Mouse (Mus musculus): Measurements from ENCODE around the gene Rps6. TPM values are rescaled to one million over a fixed set of nuclear protein-coding genes. Genes with fewer than 3 reads are reported as not detected.
A peak's percentile ranks its signal among the peaks of the same experiment; 100 is the strongest.

Gene Rps6
- polyA plus RNA-seq (2012; fragmentation: generic; extraction: Trizol), result 2,131 TPM

DNA sequence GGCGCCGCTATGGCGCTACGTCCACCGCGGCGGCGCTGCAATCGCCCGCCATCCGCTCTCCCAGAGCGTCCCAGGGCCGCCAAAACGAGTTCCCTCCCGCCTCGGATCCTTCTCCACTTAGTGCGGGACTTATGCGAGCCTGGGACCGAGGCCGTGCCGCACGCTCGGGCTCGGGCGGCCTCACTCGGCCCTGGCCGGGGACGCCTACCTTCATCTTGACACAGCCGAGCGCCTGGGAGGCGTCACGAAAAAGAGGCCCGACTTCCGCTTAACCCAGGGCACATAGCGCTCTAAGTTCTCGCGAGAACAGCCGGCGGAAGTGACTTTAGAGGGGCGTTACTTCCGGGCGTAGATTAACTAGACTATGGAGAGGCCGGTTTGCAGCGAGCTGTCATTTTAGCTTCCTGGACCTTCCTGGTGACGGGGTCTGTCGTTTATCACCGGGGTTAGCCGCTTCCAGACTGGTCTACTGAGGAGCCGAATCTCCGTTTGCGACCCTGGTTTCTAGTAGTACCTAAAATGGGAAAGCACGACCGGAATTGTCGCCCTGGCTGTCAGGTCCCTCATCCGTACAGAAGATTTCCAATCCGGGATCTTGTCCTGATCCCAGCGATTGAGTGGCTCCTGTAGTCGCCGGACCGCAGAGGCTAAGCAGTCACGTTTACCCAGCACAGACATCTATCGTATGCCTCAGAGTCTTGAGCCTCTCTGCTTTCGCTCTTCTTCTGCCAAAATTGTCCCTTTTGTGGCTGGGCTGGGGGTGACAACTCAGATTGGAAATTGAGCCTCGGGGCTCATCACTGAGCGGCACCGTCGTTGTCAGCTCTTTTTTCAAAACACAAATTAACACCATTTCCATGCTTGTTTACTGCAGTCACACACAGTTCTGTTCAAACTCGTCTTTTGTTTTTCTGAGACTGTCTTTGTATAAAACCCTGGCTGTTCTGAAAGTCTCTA lies at the start of gene Rps6:
Gene Rps6, minus strand, starts transcription at position 300 of the 957 bp plus-strand sequence.
- peaks cover 24% of the 10 kb centered on the region for H3K36me3 ChIP-seq (ENCODE audit: control insufficient read depth, insufficient read depth)
- peak within 1 kb of the TSS; percentile 32 for H3ac ChIP-seq (ENCODE audit: control insufficient read depth, insufficient read length)
- peak within 1 kb of the TSS; percentile 94 for H3K4me2 ChIP-seq (ENCODE audit: low read depth)
- TF ChIP-seq SRF (IDR thresholded peaks at IDR 0.05; ENCODE audit: control insufficient read depth, insufficient read length, low read depth) (no peak), MAX (IDR thresholded peaks at IDR 0.05; ENCODE audit: low read depth) (peak; percentile 80), POLR2A (IDR thresholded peaks at IDR 0.05; ENCODE audit: insufficient read length, low read depth) (peak; percentile 86), MYOG (IDR thresholded peaks at IDR 0.05; ENCODE audit: control insufficient read depth in 1 of 3, insufficient read depth in 1 of 3, insufficient read length in 2 of 3, low read depth in 2 of 3) (no peak), POLR2AphosphoS2 (IDR thresholded peaks at IDR 0.05; ENCODE audit: insufficient read length, low read depth) (peak; percentile 89)
- peak within 1 kb of the TSS; percentile 74 for H3K4me3 ChIP-seq
- H3K79me2 ChIP-seq (ENCODE audit: control insufficient read depth, insufficient read depth), result peaks cover 23% of the 10 kb centered on the region
- H3K27me3 ChIP-seq (ENCODE audit: control insufficient read depth, insufficient read depth, insufficient read length), result peaks cover 3% of the 10 kb centered on the region

DNA sequence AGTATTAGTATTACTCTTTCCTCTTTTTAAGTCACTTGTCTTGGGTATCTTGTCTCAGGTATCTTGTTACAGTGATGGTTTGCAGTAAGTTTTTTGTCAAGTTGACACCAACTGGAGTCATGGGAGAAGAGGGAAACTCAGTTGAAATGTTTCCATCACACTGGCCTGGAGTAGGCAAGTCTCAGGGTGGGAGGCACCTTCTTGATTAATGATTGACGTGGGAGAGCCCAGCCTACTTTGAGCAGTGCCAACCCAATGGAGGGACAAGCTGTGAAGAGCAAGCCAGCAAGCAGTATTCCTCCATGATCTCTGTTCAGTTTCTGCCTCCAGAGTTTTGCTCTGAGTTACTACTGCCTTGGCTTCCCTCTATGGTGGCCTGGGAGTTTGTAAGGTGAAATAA lies 48.7 kb upstream of the Rps6 start:
- TF ChIP-seq SRF (IDR thresholded peaks at IDR 0.05; ENCODE audit: control insufficient read depth, insufficient read length, low read depth) (no peak), TCF12 (IDR thresholded peaks at IDR 0.05; ENCODE audit: insufficient read depth, poor library complexity, severe bottlenecking) (no peak), CEBPB (IDR thresholded peaks at IDR 0.05; ENCODE audit: insufficient read depth, poor library complexity, severe bottlenecking) (no peak), E2F4 (IDR thresholded peaks at IDR 0.05; ENCODE audit: insufficient read depth) (no peak), MYOD1 (IDR thresholded peaks at IDR 0.05; ENCODE audit: control insufficient read depth in 1 of 3, insufficient read length in 2 of 3, low read depth in 2 of 3) (no peak), TCF3 (IDR thresholded peaks at IDR 0.05; ENCODE audit: insufficient read length, low read depth) (no peak), USF1 (IDR thresholded peaks at IDR 0.05; ENCODE audit: low read depth) (no peak), POLR2AphosphoS2 (IDR thresholded peaks at IDR 0.05; ENCODE audit: insufficient read length, low read depth) (no peak), POLR2A (IDR thresholded peaks at IDR 0.05; ENCODE audit: insufficient read length, low read depth) (no peak), MAX (IDR thresholded peaks at IDR 0.05; ENCODE audit: low read depth) (no peak), REST (IDR thresholded peaks at IDR 0.05; ENCODE audit: insufficient read depth, insufficient read length) (no peak), MYOG (IDR thresholded peaks at IDR 0.05; ENCODE audit: control insufficient read depth in 1 of 3, insufficient read depth in 1 of 3, insufficient read length in 2 of 3, low read depth in 2 of 3) (no peak)
- Histone ChIP-seq H3K36me3 (ENCODE audit: control insufficient read depth, insufficient read depth) (no peaks in the 10 kb centered on the region), H3K4me2 (ENCODE audit: low read depth) (no peak overlapping the region), H3K27me3 (ENCODE audit: control insufficient read depth, insufficient read depth, insufficient read length) (peaks cover 5% of the 10 kb centered on the region), H3K79me2 (ENCODE audit: control insufficient read depth, insufficient read depth) (no peaks in the 10 kb centered on the region), H3ac (ENCODE audit: control insufficient read depth, insufficient read length) (no peak overlapping the region), H3K4me3 (no peak overlapping the region)

DNA sequence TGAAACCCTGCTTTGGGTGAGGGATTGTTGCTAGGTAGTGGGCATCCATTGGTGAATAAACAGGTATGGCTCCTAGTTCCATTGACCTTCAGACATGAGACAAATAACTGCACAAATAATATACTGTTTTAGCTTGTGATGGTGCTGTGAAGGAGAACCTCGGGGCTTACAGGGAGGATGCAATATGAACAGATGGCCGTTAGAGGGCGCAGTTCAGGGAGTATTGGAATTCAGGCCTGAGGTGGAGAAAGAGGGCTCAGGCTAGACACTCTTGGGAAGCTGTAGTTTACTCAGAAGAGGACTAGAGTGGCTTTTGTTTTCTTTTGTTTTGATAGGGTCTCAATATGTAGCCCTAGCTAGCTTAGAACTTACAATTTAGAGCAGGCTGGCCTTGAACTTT lies 47.8 kb upstream of the Rps6 start:
- Histone ChIP-seq H3K27me3 (ENCODE audit: control insufficient read depth, insufficient read depth, insufficient read length) (peaks cover 5% of the 10 kb centered on the region), H3K79me2 (ENCODE audit: control insufficient read depth, insufficient read depth) (no peaks in the 10 kb centered on the region), H3ac (ENCODE audit: control insufficient read depth, insufficient read length) (no peak overlapping the region), H3K36me3 (ENCODE audit: control insufficient read depth, insufficient read depth) (no peaks in the 10 kb centered on the region), H3K4me3 (no peak overlapping the region), H3K4me2 (ENCODE audit: low read depth) (no peak overlapping the region)
- TF ChIP-seq TCF3 (IDR thresholded peaks at IDR 0.05; ENCODE audit: insufficient read length, low read depth) (no peak), MYOG (IDR thresholded peaks at IDR 0.05; ENCODE audit: control insufficient read depth in 1 of 3, insufficient read depth in 1 of 3, insufficient read length in 2 of 3, low read depth in 2 of 3) (no peak), MAX (IDR thresholded peaks at IDR 0.05; ENCODE audit: low read depth) (no peak), POLR2A (IDR thresholded peaks at IDR 0.05; ENCODE audit: insufficient read length, low read depth) (no peak), SRF (IDR thresholded peaks at IDR 0.05; ENCODE audit: control insufficient read depth, insufficient read length, low read depth) (no peak), REST (IDR thresholded peaks at IDR 0.05; ENCODE audit: insufficient read depth, insufficient read length) (no peak), TCF12 (IDR thresholded peaks at IDR 0.05; ENCODE audit: insufficient read depth, poor library complexity, severe bottlenecking) (no peak), USF1 (IDR thresholded peaks at IDR 0.05; ENCODE audit: low read depth) (no peak), CEBPB (IDR thresholded peaks at IDR 0.05; ENCODE audit: insufficient read depth, poor library complexity, severe bottlenecking) (no peak), POLR2AphosphoS2 (IDR thresholded peaks at IDR 0.05; ENCODE audit: insufficient read length, low read depth) (no peak), MYOD1 (IDR thresholded peaks at IDR 0.05; ENCODE audit: control insufficient read depth in 1 of 3, insufficient read length in 2 of 3, low read depth in 2 of 3) (no peak), E2F4 (IDR thresholded peaks at IDR 0.05; ENCODE audit: insufficient read depth) (no peak)

DNA sequence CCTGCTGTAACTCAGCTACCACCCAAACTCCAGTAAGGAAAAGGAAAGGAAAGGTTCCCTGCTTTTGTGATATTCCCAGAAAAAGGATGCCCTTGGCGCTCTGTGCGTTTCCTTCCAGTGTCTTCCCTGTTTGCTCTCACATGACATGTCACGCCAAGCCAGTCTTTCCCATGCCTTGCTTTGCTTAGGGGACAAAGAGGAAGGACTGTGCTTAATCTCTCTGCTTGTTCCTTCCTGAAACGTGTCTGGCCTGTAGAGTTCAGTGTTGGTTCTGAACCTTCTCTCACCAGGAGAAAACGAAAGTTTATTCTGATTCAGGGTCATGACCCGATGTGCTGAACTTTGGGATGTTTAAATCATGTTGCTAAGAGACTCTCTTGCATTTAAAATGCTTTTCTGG lies 45.1 kb upstream of the Rps6 start:
- TF ChIP-seq CEBPB (IDR thresholded peaks at IDR 0.05; ENCODE audit: insufficient read depth, poor library complexity, severe bottlenecking), result no peak
- no peak for TF ChIP-seq SRF (IDR thresholded peaks at IDR 0.05; ENCODE audit: control insufficient read depth, insufficient read length, low read depth)
- TF ChIP-seq POLR2A (IDR thresholded peaks at IDR 0.05; ENCODE audit: insufficient read length, low read depth), result no peak
- TF ChIP-seq E2F4 (IDR thresholded peaks at IDR 0.05; ENCODE audit: insufficient read depth), result no peak
- no peak for TF ChIP-seq TCF3 (IDR thresholded peaks at IDR 0.05; ENCODE audit: insufficient read length, low read depth)
- no peak for TF ChIP-seq MYOG (IDR thresholded peaks at IDR 0.05; ENCODE audit: control insufficient read depth in 1 of 3, insufficient read depth in 1 of 3, insufficient read length in 2 of 3, low read depth in 2 of 3)
- no peak for TF ChIP-seq POLR2AphosphoS2 (IDR thresholded peaks at IDR 0.05; ENCODE audit: insufficient read length, low read depth)
- TF ChIP-seq MAX (IDR thresholded peaks at IDR 0.05; ENCODE audit: low read depth), result no peak
- no peak for TF ChIP-seq TCF12 (IDR thresholded peaks at IDR 0.05; ENCODE audit: insufficient read depth, poor library complexity, severe bottlenecking)
- TF ChIP-seq USF1 (IDR thresholded peaks at IDR 0.05; ENCODE audit: low read depth), result no peak
- no peak for TF ChIP-seq REST (IDR thresholded peaks at IDR 0.05; ENCODE audit: insufficient read depth, insufficient read length)
- TF ChIP-seq MYOD1 (IDR thresholded peaks at IDR 0.05; ENCODE audit: control insufficient read depth in 1 of 3, insufficient read length in 2 of 3, low read depth in 2 of 3), result no peak
- Histone ChIP-seq H3K4me3 (no peak overlapping the region), H3K79me2 (ENCODE audit: control insufficient read depth, insufficient read depth) (no peaks in the 10 kb centered on the region), H3K4me2 (ENCODE audit: low read depth) (no peak overlapping the region), H3K27me3 (ENCODE audit: control insufficient read depth, insufficient read depth, insufficient read length) (peaks cover 5% of the 10 kb centered on the region), H3K36me3 (ENCODE audit: control insufficient read depth, insufficient read depth) (no peaks in the 10 kb centered on the region), H3ac (ENCODE audit: control insufficient read depth, insufficient read length) (no peak overlapping the region)
